Mouse (Mus musculus): ENCODE data around the gene Sdad1.

DNA sequence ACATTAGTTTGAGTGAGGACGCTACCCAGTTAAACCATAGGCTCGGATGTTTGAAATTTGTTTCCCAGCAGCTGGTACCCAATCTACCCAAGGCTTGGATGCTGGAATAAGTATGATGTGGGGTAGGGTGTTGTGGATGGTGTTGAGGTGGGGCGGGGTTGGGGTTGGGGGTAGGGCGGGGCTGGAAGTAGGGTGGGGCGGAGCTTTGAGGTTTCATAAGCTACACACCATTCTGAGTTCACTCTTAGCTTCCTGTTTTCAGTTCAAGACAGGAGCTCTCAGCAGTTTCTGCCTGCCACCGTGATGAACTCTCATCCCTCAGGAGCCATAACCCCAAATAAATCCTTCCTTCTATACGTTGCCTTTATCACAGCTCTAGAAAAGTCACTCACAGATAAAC lies 7.8 kb upstream of the Sdad1 start:
- TF ChIP-seq GATA1 (IDR thresholded peaks at IDR 0.05; ENCODE audit: borderline replicate concordance, low read length): no peak
- no peak for TF ChIP-seq FLI1 (IDR thresholded peaks at IDR 0.05; ENCODE audit: low read length)

Measured in megakaryocyte, embryonic 14.5 days (primary cell).